ENCODE assay signal across 8 mouse cellular contexts in the genomic region with DNA sequence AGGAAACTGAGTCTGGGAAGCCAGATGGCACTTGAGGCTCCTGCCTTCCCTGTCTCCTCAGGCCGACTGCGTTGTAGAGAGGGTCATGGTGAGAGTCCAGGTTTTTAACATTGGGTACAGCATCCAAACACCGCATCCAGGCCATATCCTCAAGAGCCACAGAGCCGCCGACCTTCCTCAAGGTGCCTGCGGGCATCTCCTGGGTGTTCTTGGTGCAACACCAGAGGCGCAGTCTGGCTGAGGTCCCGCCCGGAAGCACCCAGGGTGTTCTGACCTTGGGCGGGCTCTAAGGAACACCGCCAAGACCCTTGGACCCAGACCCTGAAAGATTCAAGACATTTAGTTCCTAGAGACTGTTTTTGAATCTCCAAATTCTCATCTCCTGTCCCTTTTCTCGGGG. TPM values are rescaled to one million over a fixed set of nuclear protein-coding genes. Genes with fewer than 3 reads are reported as not detected.
A peak's percentile ranks its signal among the peaks of the same experiment; 100 is the strongest.
DNase-seq lines count a peak whose midpoint lies in the region; ATAC-seq and TF ChIP-seq lines count a peak whose summit lies in the region.

No protein-coding gene starts in this region.

- no peak for ATAC-seq in forebrain, postnatal 0 days
- ATAC-seq in liver, embryonic 13.5 days (ENCODE audit: low read depth) = no peak

- TF ChIP-seq CTCF in heart, adult 2 months (IDR thresholded peaks at IDR 0.05) = no peak
- no peak for TF ChIP-seq CTCF in E14TG2a.4 (conservative IDR thresholded peaks at IDR 0.05; ENCODE audit: low read length)
- TF ChIP-seq CTCF in forebrain, postnatal 0 days (IDR thresholded peaks at IDR 0.05; ENCODE audit: low read depth) = no peak

- TF ChIP-seq POLR2A in heart, adult 2 months (IDR thresholded peaks at IDR 0.05; ENCODE audit: insufficient read depth, low read depth, low read length) = no peak

- H3K27ac ChIP-seq in heart, adult 2 months = no peak overlapping the region
- peak overlapping the region; percentile 91 for H3K27ac ChIP-seq in forebrain, postnatal 0 days (ENCODE audit: low read depth, low read length)
- H3K27ac ChIP-seq in liver, embryonic 13.5 days = no peak overlapping the region

- peaks cover 19% of the 10 kb centered on the region for H3K4me1 ChIP-seq in heart, adult 2 months (ENCODE audit: control insufficient read depth, insufficient read depth, low read length)
- peaks cover 82% of the 10 kb centered on the region for H3K4me1 ChIP-seq in E14TG2a.4 (replicated peaks; ENCODE audit: low read depth, low read length)
- peaks cover 26% of the 10 kb centered on the region for H3K4me1 ChIP-seq in forebrain, postnatal 0 days (ENCODE audit: insufficient read depth)
- peaks cover 62% of the 10 kb centered on the region for H3K4me1 ChIP-seq in liver, embryonic 13.5 days (replicated peaks)

- TF ChIP-seq EP300 in heart, adult 2 months (IDR thresholded peaks at IDR 0.05; ENCODE audit: insufficient read depth, low read depth, low read length) = no peak

- intact Hi-C loops in heart, adult 2 months (cut with DNase I) = no loop called here

- peak overlapping the region; percentile 67 for H3K4me3 ChIP-seq in heart, adult 2 months
- peak overlapping the region; percentile 89 for H3K4me3 ChIP-seq in E14TG2a.4 (replicated peaks; ENCODE audit: low read length)
- H3K4me3 ChIP-seq in forebrain, postnatal 0 days (ENCODE audit: low read depth, low read length) = peak overlapping the region; percentile 82
- H3K4me3 ChIP-seq in liver, embryonic 13.5 days (replicated peaks) = peak overlapping the region; percentile 54

- H3K36me3 ChIP-seq in heart, adult 2 months (ENCODE audit: control insufficient read depth, insufficient read depth, low read length) = peaks cover 4% of the 10 kb centered on the region; the same call in 1 of the 2 replicates
- H3K36me3 ChIP-seq in E14TG2a.4 (ENCODE audit: insufficient read depth, low read length) = peaks cover 37% of the 10 kb centered on the region
- H3K36me3 ChIP-seq in forebrain, postnatal 0 days (ENCODE audit: insufficient read depth) = peaks cover 7% of the 10 kb centered on the region; the same call in 1 of the 2 replicates
- no peaks in the 10 kb centered on the region for H3K36me3 ChIP-seq in liver, embryonic 13.5 days

- H3K9ac ChIP-seq in heart, adult 2 months (ENCODE audit: low read depth, low read length) = peak overlapping the region; percentile 1; the same call in 1 of the 2 replicates
- H3K9ac ChIP-seq in forebrain, postnatal 0 days = peak overlapping the region; percentile 97
- no peak overlapping the region for H3K9ac ChIP-seq in liver, embryonic 13.5 days

- no peaks in the 10 kb centered on the region for H3K27me3 ChIP-seq in heart, adult 2 months (ENCODE audit: control insufficient read depth, insufficient read depth, low read length)
- peaks cover 23% of the 10 kb centered on the region for H3K27me3 ChIP-seq in E14TG2a.4 (ENCODE audit: insufficient read depth, low read length)
- H3K27me3 ChIP-seq in forebrain, postnatal 0 days (ENCODE audit: insufficient read depth, low read length) = no peaks in the 10 kb centered on the region
- H3K27me3 ChIP-seq in liver, embryonic 13.5 days = peaks cover 75% of the 10 kb centered on the region

- DNase-seq in heart, adult 2 months = no peak
- DNase-seq in heart, adult 8-10 months (ENCODE audit: low spot score) = no peak
- DNase-seq in forebrain, postnatal 0 days = no peak
- no peak for DNase-seq in liver, embryonic 13.5 days
- no peak for DNase-seq in ovary, postnatal 10 days (ENCODE audit: low spot score)
- DNase-seq in gastrocnemius, postnatal 25 days = no peak
- no peak for DNase-seq in frontal cortex, postnatal 25 days (ENCODE audit: low spot score in 2 of 2)

- no peaks in the 10 kb centered on the region for H3K79me2 ChIP-seq in heart, adult 2 months (replicated peaks; ENCODE audit: control insufficient read depth, insufficient read depth, low read length)

- H3K9me3 ChIP-seq in E14TG2a.4 (ENCODE audit: low read length) = no peaks in the 10 kb centered on the region
- no peaks in the 10 kb centered on the region for H3K9me3 ChIP-seq in forebrain, postnatal 0 days (ENCODE audit: low read length)
- no peaks in the 10 kb centered on the region for H3K9me3 ChIP-seq in liver, embryonic 13.5 days (replicated peaks)

- WGBS in heart, adult 2 months = 20% methylated on average over 12 of the region's 12 CpGs
- 10% methylated on average over 12 of the region's 12 CpGs for WGBS in forebrain, postnatal 0 days
- WGBS in liver, embryonic 13.5 days (ENCODE audit: insufficient replicate concordance) = 17% methylated on average over 12 of the region's 12 CpGs

- peak overlapping the region; percentile 93 for H3K4me2 ChIP-seq in forebrain, postnatal 0 days (ENCODE audit: low read depth)
- peak overlapping the region; percentile 69 for H3K4me2 ChIP-seq in liver, embryonic 13.5 days

RNA-seq across cellular contexts. Expression of gene Ckb, which starts 0.4 kb away (rescaled TPM):
- 10 to 100 TPM; 65.3 to 81.4 TPM for total RNA-seq in heart, adult 2 months (2021)
- polyA plus RNA-seq in heart, adult 2 months (2012; rRNA removed) = 115 and 120 TPM in 2 replicates
- 10 to 100 TPM; 57.4 to 70.8 (median 63.8) TPM for total RNA-seq in heart, adult 8-10 months (2022)
- 1,430 and 1,456 TPM in 2 replicates for total RNA-seq in forebrain, postnatal 0 days (2014; rRNA removed)
- polyA plus RNA-seq in forebrain, postnatal 0 days (2015; fragmentation: Nextera tagmentation; extraction: Ambion mirVana) = 1,561 and 1,650 TPM in 2 replicates
- polyA plus RNA-seq in liver, embryonic 13.5 days (2015; fragmentation: Nextera tagmentation; extraction: Ambion mirVana) = 42.2 and 45.1 TPM in 2 replicates
- total RNA-seq in gastrocnemius, postnatal 25 days (2021) = 10 to 100 TPM; 14.9 to 15.6 TPM

RNA-seq across cellular contexts. Expression of gene Trmt61a, which starts 5.3 kb away (rescaled TPM):
- total RNA-seq in heart, adult 2 months (2021) = 1 to 10 TPM; 4.5 to 5.4 TPM
- polyA plus RNA-seq in heart, adult 2 months (2012; rRNA removed) = 7.6 and 11.8 TPM in 2 replicates
- total RNA-seq in heart, adult 8-10 months (2022) = 1 to 10 TPM; 4.0 to 5.9 (median 4.9) TPM
- 15.9 and 19.6 TPM in 2 replicates for total RNA-seq in forebrain, postnatal 0 days (2014; rRNA removed)
- 8.8 and 10.9 TPM in 2 replicates for polyA plus RNA-seq in forebrain, postnatal 0 days (2015; fragmentation: Nextera tagmentation; extraction: Ambion mirVana)
- 13.2 and 14.7 TPM in 2 replicates for polyA plus RNA-seq in liver, embryonic 13.5 days (2015; fragmentation: Nextera tagmentation; extraction: Ambion mirVana)
- total RNA-seq in gastrocnemius, postnatal 25 days (2021) = 1 to 10 TPM; 2.7 to 2.9 TPM

RNA-seq across cellular contexts. Expression of gene Bag5, which starts 40.5 kb away (rescaled TPM):
- 10 to 100 TPM; 18.8 to 22.8 TPM for total RNA-seq in heart, adult 2 months (2021)
- polyA plus RNA-seq in heart, adult 2 months (2012; rRNA removed) = 9.8 and 15.9 TPM in 2 replicates
- 10 to 100 TPM; 18.9 to 20.1 (median 19.6) TPM for total RNA-seq in heart, adult 8-10 months (2022)
- 50.6 and 54.2 TPM in 2 replicates for total RNA-seq in forebrain, postnatal 0 days (2014; rRNA removed)
- 60.7 and 71.2 TPM in 2 replicates for polyA plus RNA-seq in forebrain, postnatal 0 days (2015; fragmentation: Nextera tagmentation; extraction: Ambion mirVana)
- 22.4 and 23.1 TPM in 2 replicates for polyA plus RNA-seq in liver, embryonic 13.5 days (2015; fragmentation: Nextera tagmentation; extraction: Ambion mirVana)
- 10 to 100 TPM; 10.9 to 14.6 TPM for total RNA-seq in gastrocnemius, postnatal 25 days (2021)

RNA-seq across cellular contexts. Expression of gene Apopt1, which starts 40.5 kb away (rescaled TPM):
- total RNA-seq in heart, adult 2 months (2021) = 10 to 100 TPM; 32.0 to 36.3 TPM
- polyA plus RNA-seq in heart, adult 2 months (2012; rRNA removed) = 31.4 and 31.7 TPM in 2 replicates
- 10 to 100 TPM; 33.7 to 37.7 (median 35.0) TPM for total RNA-seq in heart, adult 8-10 months (2022)
- 27.8 and 30.1 TPM in 2 replicates for total RNA-seq in forebrain, postnatal 0 days (2014; rRNA removed)
- 52.7 and 59.8 TPM in 2 replicates for polyA plus RNA-seq in forebrain, postnatal 0 days (2015; fragmentation: Nextera tagmentation; extraction: Ambion mirVana)
- polyA plus RNA-seq in liver, embryonic 13.5 days (2015; fragmentation: Nextera tagmentation; extraction: Ambion mirVana) = 28.8 and 30.6 TPM in 2 replicates
- 10 to 100 TPM; 37.7 to 38.9 TPM for total RNA-seq in gastrocnemius, postnatal 25 days (2021)

Comparison
In these comparisons a context has a peak if more than half of its experiments do, and no peak if none do; other contexts are left out.
1. RNA of gene Ckb, which starts 0.4 kb away (total RNA-seq): 1,430 to 1,456 TPM in forebrain, postnatal 0 days; 65.3 to 81.4 TPM in heart, adult 2 months, 57.4 to 70.8 TPM in heart, adult 8-10 months and 14.9 to 15.6 TPM in gastrocnemius, postnatal 25 days; every median in the first group is over 10 times any median in the second.
2. Peak in every context shown above with its lines, with median percentiles within 50 percentile points of each other: H3K4me3 ChIP-seq.